Mouse (Mus musculus): ENCODE results near the gene Srsf6.

Gene Srsf6

DNA sequence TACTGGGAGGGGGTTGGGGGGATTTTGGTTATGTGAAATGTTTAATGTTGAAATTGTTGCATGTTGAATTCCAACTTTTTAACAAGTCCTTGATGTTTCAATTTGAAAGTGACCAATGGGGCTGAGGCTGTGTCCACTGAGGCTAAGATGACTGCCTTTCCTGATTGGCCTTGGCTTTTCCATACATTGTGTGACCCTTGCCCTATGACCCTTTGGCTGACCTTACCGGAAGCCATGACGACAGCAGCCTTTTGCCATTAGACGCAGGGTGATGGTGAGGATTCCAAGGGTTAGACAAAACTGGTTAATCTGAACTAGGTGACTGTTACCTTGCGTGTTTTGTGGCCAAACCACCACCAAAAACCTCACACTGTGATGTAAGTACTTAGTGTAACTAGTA is 1.4 kb downstream of the Srsf6 start:
- no peak for DNase-seq (ENCODE audit: low spot score)

DNA sequence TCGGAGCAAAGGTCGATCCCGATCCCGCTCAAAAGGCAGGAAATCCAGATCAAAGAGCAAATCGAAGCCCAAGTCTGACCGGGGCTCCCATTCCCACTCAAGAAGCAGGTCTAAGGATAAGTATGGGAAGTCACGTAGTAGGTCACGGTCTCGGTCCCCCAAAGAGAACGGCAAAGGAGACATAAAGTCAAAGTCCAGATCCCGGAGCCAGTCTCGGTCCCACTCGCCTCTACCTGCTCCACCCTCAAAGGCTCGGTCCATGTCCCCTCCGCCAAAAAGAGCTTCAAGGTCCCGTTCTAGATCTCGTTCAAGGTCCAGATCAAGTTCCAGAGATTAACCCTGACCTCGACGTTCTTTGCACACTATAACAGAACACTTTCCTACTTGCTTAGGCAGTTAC is 3.1 kb downstream of the Srsf6 start:
- no peak for DNase-seq (ENCODE audit: low spot score)

- DNase-seq (ENCODE audit: low spot score) = no peak
Observed at GRCm38 (mm10) chr2:162935700-162936099, 4.4 kb downstream of the Srsf6 start.

GRCm38 (mm10) chr2:162939562-162939961 is 8.2 kb downstream of the Srsf6 start:
- DNase-seq (ENCODE audit: low spot score) = no peak

GRCm38 (mm10) chr2:162943148-162943846 is 12.0 kb downstream of the Srsf6 start, which contains the start of gene L3mbtl1:
Gene L3mbtl1, plus strand, starts transcription at chr2:162943472.
- DNase-seq (ENCODE audit: low spot score) = peak; percentile 57

DNA sequence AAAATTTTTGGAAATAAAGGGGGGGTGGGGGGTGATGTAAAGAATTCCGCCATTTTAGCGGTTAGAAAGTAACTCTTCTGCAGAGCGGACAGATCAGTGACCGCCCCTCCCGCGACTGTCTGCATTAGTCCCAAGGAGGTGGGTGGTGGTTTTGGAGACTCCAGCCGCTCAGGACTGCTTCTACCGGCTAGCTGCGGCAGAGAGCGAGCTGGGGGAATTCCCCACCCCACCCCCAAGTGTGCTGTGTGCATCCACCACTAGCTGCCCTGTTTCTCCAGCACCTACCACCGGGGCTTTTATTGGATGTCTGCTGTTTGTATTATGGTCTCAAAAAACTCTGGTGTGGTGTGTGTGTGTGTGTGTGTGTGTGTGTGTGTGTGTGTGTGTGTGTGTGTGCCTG is 12.6 kb downstream of the Srsf6 start:
- DNase-seq (ENCODE audit: low spot score) = no peak

GRCm38 (mm10) chr2:162946964-162947363 is 15.6 kb downstream of the Srsf6 start:
- DNase-seq (ENCODE audit: low spot score) = no peak

DNA sequence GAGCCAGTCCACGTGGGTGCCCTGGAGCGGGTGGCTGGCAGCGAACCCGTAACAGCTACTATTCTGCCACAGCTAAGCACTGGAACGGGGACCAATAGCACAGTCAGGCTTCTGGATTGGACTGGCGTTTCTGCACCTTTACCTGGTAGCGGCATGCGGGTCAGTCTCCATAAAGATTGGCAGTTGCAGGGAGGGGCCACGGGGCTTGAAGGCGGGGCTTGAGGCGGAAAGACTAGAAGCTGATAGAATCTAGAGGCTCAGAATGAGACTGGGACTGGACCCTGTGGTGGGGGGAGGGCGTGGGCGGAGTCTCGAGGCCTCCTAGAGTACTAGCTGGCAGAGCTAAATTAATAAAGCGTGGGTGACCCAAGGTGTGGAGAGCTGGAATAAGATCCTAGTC is 16.4 kb downstream of the Srsf6 start:
- DNase-seq (ENCODE audit: low spot score) = peak; percentile 63

DNA sequence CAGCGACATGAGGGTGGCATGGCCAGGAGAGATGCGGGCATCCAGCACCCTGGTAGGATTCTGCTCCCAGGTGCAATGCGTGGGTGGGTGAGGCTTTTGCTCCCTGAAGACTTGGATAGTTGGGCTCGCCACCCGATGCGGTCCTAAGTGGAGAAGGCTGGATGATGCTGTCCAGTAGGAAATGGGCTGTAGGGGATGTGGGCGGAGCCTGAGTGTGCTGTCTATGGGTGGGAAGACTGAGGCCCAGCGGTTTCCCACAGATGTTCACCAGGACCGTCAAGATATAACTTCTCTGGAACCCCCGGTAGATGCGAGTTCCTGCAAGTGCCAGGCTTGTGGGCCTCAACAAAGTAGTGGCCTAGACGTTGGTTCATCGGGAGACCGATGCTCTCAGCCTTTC is 16.9 kb downstream of the Srsf6 start:
- no peak for DNase-seq (ENCODE audit: low spot score)

GRCm38 (mm10) chr2:162950776-162951175 is 19.4 kb downstream of the Srsf6 start:
- DNase-seq (ENCODE audit: low spot score) = no peak

- DNase-seq (ENCODE audit: low spot score) = no peak
Observed at GRCm38 (mm10) chr2:162956843-162957242, 25.5 kb downstream of the Srsf6 start.

GRCm38 (mm10) chr2:162961321-162961720 is 30.0 kb downstream of the Srsf6 start:
- DNase-seq (ENCODE audit: low spot score) = no peak

GRCm38 (mm10) chr2:162966734-162967133 is 35.4 kb downstream of the Srsf6 start:
- no peak for DNase-seq (ENCODE audit: low spot score)

- no peak for DNase-seq (ENCODE audit: low spot score)
Observed at GRCm38 (mm10) chr2:162968357-162968756, 37.0 kb downstream of the Srsf6 start.

- DNase-seq (ENCODE audit: low spot score) = no peak
Observed at GRCm38 (mm10) chr2:162969101-162969500, 37.8 kb downstream of the Srsf6 start.

DNA sequence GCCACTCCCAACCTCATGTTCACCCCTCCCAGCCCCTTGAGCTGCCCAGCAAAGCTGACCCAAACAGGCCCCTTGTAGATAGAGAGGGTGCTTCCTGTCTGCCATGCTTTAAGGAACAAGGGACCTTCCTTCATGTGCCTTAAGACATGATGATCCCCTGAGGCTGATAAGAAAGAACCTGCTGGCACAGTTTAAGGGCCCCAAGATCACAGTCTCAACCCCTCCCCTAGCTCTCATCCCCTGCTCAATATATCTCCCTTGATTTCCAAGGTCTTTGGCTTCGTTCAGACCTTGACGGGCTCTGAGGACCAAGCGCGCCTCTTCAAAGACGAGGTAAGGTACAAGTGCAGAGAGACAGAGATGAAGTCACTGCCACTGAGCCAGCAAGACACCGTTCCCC is 39.6 kb downstream of the Srsf6 start:
- DNase-seq (ENCODE audit: low spot score) = no peak

DNA sequence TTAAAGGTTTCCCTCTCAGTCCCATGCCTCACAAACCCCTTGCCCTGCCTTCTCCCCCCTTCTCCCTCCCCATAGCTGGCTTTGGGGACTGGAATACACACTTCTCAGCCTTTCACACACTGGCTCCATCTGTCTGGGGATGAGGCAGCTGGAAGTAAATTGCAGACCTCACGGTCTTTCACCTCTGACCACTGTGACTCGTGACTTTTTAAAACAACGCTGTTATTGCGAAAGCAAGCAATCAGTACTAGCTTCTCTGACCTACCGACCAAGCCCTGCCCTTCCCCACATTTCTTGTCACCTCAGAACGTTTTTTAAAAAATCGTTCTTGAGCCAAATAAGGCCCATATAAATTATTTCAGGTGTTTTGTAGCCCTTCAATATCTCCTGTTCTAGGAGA is 41.4 kb downstream of the Srsf6 start:
- no peak for DNase-seq (ENCODE audit: low spot score)

DNA sequence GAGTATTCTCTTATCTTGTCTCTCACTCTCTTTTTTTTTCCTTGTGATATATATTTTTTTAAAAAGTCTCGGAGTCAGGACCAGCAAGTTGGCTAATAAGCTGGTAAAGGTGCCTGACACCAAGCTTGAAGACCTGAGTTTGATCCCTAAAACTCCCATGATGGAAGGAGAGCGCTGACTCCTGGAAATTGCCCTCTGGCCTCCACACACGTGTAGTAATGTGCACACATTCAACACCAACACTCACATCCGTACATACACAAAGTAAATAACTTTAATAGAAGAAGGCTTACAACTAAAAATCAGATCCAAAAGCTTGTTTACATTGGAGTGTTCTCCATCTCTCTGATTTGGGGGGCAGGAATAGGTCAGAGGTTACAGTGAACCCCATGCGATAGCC is 41.9 kb downstream of the Srsf6 start:
- DNase-seq (ENCODE audit: low spot score) = no peak

GRCm38 (mm10) chr2:162973637-162974036 is 42.3 kb downstream of the Srsf6 start:
- no peak for DNase-seq (ENCODE audit: low spot score)

DNA sequence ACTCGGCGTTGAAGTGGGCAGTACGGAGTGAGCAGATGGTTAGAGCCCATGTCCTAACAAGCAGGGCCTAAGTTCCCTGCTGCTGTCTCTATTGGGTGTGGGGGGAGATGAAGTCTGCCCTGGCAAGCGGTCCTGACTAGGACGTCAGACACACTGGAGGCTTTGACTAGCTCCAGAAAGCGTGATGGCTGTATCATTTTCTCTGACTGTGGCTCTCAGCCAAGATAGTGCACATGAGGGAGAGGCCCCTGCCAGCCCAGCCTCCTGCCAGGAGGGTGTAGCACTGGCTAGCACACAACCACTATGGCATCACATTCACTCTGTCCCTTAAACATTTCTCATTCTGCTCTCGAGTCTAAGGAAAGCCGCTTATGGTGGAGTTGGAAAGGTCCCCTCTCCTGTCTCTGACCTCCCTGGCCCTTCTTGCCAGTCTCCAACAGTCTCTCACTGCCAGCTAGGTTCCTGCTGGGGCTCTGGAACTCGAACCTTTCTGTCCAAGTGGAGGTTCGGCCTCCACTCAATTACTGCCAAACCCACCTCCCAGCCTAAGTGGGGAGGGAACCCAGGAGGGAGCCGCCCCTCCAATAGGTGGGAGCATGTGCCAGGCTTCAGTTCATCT is 43.9 kb downstream of the Srsf6 start:
- no peak for DNase-seq (ENCODE audit: low spot score)

DNA sequence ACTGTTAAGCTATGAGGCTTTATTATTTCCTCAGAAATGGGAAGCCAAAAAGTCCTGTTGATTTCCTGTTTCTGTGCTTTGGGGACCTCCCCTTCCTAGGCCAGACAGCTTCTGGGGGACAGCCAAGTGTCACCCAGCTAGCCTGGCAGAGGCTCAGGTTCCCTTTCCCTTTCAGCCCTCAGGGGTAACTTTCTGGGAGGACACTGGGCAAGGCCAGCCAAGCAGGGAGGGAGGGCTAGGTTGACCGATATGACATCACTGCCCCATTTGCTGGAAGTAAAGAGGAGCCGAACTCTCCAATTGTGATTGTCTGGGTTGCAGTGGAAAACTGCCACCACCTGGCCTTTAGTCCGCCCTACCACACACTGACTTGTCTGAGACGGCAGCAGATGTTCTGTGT is 44.7 kb downstream of the Srsf6 start:
- no peak for DNase-seq (ENCODE audit: low spot score)

GRCm38 (mm10) chr2:162984381-162984780 is 53.1 kb downstream of the Srsf6 start:
- no peak for DNase-seq (ENCODE audit: low spot score)

- no peak for DNase-seq (ENCODE audit: low spot score)
Observed at GRCm38 (mm10) chr2:162985923-162986322, 54.6 kb downstream of the Srsf6 start.
